Mouse (Mus musculus): ENCODE results near the gene Rnd1.

- TF ChIP-seq CTCF (IDR thresholded peaks at IDR 0.05; ENCODE audit: low read depth): no peak
- TF ChIP-seq EP300 (IDR thresholded peaks at IDR 0.05; ENCODE audit: low read depth): no peak
Measured at GRCm38 (mm10) chr15:98677977-98678376, 716 bp upstream of the Rnd1 start.

All from heart, postnatal 0 days (tissue).